Mouse (Mus musculus): Measurements from ENCODE around the gene Limch1.

DNA sequence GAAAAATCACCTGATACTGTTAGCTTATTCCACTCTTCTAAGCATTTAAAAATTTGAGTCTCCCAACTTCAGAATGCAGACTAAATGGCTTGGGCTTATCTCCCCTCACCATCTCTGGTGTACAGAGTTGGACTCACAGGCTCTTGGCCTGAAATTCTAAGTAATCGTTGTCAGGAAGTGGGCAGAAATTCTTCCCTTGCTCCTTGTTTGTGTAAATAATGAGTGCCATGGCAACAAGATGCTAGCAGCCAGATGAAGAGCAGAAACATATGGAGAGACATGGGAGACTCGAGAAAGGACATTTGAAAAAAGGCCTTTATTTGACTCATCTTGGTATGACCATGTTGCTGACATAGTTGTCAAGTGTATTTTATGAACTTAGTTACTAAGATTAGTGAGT lies 164.3 kb downstream of the Limch1 start:
- TF ChIP-seq CTCF (IDR thresholded peaks at IDR 0.05) (no peak), EP300 (IDR thresholded peaks at IDR 0.05) (peak; percentile 73)
